Mouse (Mus musculus): ENCODE data around the gene Nek7.

Nek7 gene

DNA sequence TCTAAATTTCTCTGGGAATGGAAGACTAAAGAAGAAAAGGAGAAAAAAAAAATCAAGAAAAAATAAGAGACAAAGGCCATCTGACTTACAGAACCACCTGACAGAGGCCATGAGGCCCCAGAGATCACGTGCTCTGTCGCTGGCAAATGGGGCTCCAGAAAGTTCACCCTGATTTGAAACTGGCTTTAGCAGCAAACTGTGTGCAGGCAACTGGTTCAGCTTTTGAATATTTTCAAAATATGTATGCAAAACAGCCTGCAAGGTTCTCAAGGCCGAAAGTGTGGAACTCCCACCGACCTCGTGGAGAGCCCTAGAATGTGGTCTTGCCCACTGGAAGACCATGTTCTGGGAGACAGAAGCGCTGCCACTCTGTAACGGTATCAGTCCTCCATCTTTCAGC, 11.6 kb downstream of the Nek7 start:
- DNase-seq (ENCODE audit: low read depth): no peak

DNA sequence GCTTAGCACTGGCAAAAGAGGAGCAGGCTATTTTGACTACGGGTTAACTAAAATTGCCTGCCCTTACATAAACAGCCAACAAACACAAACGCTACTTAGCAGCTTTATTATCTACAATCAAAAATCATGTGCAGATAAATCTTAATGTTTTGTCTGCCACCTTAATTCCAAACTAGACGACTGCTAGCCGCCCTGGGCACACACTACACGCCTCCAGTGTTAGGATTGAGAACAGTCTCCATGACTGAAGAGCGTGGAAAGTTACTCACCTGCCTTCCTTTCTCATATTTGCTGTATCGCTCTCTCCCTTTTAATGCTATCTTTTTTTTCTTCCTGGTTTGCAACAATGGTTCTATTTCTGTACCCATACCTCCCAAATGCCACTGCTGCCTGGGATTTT, 12.1 kb downstream of the Nek7 start:
- DNase-seq (ENCODE audit: low read depth): no peak

DNA sequence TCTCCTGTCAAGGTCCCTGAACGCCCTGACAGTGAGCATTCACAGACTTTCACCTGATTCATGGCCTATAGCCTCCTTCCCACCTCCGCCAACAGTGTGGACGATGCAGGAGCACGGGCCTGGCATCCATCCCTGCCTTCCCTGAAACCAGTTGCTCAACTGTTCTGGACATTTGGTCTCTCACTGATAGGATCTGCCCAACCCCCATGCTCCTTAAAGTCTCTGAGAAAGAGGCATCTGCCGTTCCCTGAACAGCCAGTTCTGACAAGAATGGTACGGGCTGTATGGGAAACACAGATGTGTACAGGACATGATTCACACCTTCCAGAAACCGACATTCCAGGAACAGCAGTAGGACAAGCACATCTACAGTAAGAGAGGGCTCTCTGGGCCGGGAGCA, 13.2 kb downstream of the Nek7 start:
- no peak for DNase-seq (ENCODE audit: low read depth)

DNA sequence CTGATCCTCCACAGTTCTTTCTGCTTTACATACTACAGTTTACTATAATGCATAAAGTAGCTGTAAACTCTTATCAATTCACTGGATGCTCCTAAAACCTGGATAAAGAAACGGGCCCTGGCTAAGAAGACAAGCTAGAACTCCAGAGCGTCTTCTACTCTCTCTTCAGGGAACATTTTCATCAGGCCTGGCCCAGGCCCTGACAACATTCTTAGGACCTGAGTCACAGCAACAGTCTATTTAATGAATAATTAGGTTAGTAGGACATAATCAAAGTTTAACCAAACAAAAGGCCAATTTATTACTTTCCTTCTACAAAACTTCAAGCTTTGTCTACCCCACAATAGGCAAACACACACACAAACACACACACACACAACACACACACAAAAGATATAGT, 15.2 kb downstream of the Nek7 start:
- DNase-seq (ENCODE audit: low read depth): no peak

DNA sequence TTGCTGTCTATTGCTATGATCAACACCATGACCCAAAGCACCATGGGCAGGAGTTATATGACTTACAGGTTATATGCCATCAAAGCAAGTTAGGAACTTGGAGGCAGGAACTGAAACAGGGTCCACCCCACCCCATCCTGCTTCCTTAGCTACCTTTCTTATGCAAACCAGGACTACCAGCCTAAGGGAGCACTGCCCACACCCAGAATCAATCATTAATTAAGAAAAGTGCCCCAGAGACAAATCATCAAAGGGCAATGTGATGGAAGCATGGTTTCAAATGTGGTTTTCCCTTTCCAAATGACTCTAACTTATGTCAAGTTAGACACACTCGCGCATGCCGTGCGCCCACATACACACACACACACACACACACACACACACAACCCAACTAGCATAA, 16.0 kb downstream of the Nek7 start:
- no peak for DNase-seq (ENCODE audit: low read depth)

DNA sequence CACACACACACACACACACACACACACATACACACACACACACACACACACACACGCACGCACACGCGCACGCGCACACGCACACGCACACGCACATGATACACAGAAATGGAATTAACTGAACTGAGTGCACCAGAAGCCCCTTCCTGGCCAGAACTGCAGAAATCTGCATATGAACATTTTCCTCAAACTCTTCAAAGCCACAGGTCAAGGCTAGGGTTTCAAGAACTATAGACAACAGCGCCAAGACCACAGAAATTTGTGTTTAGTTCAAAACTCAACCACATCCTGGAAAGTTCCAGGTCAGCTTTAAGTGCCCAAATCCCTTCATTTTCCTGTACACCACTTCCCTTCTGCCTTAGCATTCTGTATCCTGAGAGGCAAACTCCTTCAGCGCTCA, 21.9 kb downstream of the Nek7 start:
- no peak for DNase-seq (ENCODE audit: low read depth)

DNA sequence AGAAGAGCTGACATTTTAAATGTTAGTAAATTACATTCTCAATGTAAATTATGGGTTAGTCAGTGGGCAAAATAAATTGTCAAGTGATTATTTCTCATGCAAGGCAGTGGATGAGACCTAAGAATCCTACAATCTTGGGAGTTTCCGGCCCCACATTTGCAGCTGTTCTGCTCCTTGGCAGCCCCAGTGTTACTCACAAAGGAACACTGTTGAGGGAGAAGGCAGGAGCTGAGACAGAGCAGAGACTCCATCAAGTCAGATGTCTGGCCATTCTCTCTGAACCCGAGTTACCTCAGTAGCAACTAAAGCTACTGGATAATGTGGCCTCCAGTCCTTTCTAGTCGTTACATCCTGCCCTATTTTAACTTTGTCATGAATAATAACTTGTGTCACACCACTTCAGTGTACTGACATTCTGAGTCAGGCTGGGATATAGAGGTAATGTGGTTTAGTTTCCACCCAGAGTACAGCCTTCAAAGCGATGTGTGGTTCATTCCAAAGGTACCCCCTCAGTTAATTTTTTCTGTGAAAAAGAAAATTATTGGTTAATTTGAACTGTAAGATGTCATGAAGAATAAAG, 23.7 kb downstream of the Nek7 start:
- DNase-seq (ENCODE audit: low read depth): no peak

DNA sequence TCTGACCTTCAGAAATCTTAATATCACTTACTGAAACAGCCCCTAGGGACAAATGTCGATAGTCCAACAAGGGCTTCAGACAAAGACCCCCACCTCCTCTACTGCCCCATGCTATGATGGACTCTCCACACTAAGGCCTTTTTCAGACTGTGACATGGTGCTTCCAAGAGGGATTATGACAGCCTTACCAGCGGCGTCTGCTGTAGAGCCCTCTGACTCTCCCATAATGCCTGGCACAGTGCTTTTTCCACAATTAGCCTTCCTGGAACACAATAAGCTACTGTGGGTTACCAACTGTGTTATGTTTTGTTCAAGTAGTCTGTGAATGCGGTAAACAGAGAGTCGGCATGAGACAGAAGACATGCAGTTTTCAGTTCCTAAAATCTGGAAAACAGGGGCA, 25.0 kb downstream of the Nek7 start:
- DNase-seq (ENCODE audit: low read depth): no peak

DNA sequence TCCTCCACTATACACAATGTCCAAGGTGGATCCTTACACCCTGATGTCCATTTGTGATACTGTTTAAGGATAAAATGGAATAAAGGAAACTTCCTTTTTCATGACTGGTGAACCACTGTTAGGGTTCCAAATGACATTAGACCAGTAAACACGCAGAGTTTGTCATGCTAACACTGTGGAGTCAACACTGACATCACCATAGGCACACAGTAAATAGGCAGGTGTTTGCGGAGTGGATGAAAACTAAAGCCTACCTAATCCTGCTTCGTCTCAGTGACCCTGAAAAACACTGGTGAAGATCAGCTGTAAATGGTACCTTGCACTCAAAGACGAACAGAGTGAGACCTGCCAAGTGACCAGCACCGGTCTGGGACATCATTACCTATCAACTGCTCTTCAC, 26.0 kb downstream of the Nek7 start:
- no peak for DNase-seq (ENCODE audit: low read depth)

DNA sequence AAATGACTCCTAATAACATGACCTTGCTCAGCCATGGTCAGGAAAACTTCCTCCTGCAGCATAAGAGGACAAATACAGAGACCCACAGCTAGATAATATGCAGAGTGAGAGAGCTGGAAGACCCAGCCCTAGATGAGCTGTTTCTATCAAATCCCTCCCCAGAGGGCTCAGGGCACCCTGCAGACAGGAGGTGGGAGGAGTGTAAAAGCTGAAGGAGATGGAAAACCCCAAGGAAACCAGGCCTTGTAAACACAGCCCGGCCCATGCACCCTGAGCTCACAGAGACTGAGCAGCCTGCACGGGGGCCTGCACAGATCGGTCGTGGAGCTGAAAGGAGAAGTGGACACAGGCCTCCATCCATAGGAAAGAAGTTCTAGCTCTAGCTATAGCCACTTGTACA, 27.5 kb downstream of the Nek7 start:
- no peak for DNase-seq (ENCODE audit: low read depth)

DNA sequence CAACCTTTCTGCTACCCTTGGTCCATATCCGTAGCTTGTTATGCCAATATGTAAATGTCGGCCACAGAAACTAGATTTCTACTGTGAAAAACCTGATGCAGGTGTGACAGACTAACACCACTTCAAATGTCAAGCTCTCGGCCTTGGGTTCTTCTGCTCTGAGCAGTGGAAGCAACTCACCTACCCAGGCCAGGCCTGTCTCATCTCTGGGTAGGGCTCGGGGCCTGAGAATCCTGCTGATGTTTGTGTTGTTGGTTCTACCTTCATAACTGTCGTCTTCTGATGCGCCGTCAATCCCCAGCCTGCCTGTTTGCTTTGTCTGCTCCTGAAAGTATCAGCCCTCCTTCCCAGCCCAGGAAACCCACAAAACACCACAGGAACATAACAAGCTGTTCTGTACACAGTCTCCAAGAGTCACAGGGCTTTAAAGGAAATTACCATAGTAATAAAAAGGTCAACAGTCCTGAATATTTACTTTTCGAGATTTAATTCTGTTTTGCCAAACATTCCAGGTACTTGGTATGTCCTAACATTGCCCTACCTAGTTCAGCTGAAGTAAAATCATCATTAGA, 29.4 kb downstream of the Nek7 start:
- no peak for DNase-seq (ENCODE audit: low read depth)

DNA sequence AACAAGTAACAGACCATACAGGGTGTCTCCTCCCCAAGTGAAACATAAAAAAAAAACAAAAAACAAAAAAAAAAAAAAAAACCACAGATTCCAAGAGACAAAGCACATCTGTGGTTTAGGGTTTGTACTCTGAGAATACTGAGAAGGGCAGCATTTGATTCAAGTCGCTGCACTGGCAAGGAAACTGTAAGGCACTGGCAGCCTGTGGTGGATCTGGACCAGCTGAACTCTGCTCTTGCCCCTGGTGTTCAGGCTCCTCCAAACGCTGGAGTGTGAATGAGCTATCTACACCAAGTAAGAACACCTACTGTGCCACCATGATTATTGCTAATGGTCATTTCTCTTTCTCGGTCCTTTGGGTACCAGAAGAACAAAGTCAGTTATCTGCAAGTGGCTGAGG, 30.8 kb downstream of the Nek7 start:
- DNase-seq (ENCODE audit: low read depth): no peak

DNA sequence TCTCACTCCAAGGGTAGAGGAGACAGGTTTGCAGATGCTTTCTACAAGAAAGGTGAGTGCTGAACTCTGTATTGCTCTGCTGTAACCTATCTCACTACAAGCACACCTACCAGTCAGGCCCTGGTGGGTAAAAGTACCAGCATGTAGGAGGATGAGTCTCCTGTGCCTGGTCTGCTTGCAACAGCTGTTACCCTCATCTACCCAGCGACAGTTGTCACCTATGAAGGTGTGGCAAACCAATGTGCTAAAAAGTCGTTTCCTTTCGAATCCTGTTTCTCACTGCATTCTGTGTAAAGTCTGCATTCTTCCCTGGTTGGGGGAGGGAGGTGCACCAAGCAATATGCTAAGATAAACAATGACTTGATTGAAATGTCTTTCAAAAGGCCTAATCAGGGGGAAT, 32.1 kb downstream of the Nek7 start:
- no peak for DNase-seq (ENCODE audit: low read depth)

DNA sequence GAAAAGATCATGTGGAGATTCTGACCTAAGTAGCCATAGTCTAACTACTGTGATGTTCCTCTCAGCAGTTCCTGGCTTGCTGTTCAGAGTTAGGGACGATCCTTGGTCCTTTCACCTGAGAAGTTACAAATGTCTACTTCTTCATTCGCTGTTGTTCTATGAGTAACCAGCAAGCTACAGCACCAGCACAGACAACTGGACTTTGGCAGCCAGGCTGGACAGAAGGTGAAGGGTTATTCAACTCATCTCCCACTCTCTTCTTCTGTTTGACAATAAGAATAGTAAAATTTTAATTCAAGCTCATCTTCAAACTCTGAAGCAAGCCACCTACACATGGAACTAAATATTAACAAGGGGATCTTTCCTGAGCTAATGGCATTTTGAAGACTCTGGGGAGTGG, 33.0 kb downstream of the Nek7 start:
- DNase-seq (ENCODE audit: low read depth): no peak

DNA sequence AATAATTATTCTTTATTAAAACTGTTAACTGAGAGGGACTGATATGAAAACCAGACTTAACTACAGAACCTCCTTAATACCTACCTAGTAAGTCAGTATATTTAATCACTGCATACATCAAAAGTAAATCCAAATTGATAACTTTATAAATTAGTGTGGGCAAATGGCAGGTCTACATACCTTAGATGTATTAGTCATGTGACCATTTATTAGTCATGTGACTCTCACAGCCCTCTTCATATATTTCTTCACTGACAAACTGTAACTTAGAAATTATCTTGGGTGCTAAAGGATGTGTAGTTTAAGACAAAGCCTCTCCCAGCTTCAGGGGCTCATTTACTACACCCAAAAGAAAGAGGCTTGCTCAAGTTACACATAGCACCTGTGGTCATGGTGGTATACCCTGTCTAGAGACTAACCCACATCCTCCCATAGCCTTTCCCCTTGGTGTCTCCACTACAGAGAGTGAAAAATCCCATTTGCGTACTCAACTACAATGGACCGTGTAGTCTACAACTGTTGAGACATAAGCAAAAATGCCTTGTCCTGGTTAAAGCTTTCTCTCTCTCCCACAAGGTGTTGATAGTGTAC, 35.4 kb downstream of the Nek7 start:
- DNase-seq (ENCODE audit: low read depth): no peak

DNA sequence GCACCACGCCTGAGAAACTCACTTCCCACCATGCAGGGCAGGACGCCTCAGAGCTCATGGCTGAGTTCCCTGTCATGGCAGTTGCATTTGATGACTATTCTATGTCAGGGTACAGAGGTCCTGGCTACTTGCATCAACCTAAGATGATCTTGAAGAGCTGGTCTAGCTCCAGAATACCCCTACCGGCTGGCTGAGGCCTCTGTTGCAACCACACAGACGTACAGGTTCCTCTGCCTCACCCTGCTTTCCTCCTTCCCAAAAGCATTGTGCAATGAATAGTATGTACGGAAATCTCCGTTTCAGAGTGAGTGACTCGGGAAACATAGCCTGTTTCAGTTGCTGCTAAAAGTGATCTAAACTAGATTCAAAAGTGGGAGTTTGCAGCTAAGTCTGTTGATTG, 37.7 kb downstream of the Nek7 start:
- DNase-seq (ENCODE audit: low read depth): no peak

DNA sequence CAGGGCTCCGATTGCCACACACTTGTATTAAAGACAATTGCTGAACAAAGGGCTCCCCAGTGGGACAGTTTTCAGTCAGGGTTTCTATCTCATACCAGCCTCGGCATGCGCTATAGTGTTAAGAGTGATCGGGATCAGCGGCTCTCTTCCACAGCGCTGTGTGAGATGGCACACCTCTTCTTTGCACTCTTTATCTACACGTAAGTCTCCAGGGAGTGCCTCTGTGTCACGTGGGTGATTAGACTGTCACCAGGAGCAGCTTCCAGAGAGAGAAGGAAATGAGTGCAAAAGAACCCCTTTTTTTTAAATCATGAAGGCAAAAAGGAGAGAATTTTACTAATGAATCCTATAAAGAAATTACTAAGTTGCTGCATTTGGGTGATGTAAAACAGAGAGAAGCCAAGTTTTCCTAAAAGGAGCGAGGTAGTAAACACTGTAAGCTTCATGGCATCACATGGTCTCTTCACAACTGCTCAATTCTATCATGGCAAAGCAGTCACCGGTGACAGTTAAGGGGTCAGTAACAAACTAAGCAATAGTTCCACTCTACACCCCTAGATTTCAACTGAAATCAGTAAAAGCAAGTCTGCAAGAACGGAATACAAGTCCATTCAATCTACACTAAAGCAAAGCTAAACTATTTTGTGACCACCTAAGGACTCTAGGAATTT, 40.0 kb downstream of the Nek7 start:
- DNase-seq (ENCODE audit: low read depth): peak; percentile 56

DNA sequence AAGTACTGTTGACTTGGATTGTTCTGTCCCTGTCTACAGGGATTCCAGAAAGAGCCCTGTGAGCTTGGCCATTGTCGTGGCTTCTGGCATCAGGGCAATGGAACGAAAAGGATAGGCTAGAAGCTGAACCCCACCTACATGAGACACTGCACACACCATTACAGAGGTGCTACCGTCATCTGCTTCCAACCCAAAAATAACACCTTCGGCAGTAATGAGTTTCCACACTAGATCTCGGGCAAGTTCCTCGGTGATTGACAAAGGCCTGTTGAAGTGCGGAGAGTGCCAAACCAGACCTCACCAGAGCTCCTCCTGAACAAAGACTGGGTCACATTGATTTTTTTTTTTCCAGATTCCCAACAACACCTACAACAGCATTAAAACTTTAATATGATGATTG, 40.7 kb downstream of the Nek7 start:
- DNase-seq (ENCODE audit: low read depth): no peak

DNA sequence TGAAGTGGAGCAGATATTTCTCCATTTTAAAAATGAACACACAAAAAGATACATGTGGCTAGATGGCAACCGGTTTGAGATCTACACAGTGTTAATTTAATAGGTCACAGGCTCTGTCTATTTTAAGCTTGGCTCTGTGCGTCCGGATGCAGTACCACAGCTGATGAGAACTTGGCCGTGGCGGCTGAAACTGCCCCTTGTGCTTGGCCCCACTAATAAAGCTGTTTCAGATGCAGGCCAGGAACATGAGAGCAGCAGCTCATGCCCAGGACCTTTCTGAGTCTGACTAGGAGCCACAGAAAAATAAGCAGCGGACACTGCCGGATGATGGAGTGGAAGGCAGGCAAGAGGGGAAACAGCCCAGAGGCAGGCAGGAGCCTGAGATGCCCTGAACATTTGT, 43.1 kb downstream of the Nek7 start:
- DNase-seq (ENCODE audit: low read depth): no peak

DNA sequence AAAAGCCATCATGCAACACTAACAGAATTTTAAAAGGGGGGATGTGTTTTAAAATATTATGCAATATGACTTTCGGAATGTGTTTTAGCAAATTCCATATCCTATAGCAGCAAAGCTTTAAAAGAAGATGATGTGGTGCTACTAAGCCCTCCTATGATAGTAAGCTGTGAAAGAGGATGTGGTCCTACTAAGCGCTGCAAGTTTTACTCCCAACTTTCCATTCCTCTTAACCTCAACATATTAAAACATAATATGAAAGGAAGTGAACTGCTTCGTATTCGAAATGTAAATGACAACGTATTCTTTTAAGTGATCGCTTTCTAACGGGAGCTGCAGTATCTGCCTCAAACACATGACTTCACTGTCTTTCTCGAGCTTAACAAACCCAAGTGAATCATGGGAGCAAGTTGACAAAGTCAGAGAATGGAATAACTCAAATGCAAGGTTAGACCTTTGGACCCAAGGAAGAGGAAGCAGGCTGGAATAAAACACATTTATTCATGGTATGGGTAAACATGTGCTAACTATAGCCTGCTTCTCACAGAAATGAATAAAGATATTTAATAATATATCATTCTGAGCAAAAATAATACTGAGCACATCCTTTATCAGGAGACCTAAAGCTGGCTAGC, 43.8 kb downstream of the Nek7 start:
- DNase-seq (ENCODE audit: low read depth): no peak

DNA sequence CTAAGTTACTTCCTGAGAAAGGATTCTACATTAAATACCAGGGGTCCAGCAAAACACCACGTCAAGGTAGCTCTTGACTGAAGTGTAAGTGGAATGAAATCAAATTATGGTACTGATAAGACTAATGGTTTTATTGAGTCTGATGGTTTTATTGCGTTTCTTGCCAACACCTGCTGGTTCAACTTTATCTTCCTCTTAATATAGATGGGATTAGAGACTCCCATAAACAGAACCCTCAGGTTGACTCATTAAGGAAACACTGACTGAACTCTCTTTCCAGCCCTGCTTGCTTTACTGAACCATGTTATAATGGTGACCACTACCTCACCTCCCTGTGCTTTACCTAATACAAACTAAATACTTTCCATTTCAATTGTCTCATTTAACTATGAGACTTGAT, 44.3 kb downstream of the Nek7 start:
- DNase-seq (ENCODE audit: low read depth): no peak

DNA sequence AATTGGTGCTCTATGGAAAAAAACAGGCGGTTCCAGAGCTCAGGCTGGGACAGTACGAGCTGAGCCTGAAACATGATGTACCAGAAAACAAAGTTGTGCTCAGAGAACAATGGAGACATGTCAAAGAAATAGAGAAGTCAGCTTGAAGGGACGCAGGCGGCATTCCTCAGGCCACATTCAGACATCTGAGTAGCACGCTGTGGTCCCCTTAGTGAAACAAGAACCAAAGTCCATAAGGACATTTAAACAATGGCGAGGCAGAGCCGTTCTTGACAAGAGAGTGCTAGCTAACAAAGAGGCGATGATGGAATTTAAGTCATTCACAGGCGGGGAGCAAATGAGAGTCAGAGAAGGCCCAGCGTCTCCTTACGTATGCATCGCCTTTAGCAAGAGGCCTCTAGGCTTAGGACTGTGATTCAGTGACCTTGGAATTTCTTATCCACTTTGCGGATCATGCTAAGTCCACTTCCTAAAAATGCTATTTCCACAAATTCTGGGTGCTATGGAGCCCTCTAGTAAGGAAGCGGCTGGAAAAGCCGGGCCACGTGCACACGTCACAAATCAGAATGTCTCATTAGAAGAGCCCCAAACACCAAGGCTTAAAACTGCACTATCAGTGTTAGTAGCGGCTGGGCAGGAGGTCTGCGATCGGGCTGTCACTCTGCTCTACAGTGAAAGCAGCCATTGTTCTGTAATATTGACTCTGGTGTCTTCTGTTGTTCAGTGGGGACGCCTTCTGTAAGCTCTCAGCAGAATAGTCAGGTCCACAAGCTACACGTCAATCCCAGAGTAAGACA, 48.2 kb downstream of the Nek7 start:
- DNase-seq (ENCODE audit: low read depth): no peak

Data from c-Kit-positive CD71-positive TER-119-negative erythroid progenitor cells, embryonic 14.5 days (primary cell).